Mouse (Mus musculus) heart, embryonic 16.5 days (tissue): ENCODE measurements around the gene Abcb10. TPM values are rescaled to one million over a fixed set of nuclear protein-coding genes. Genes with fewer than 3 reads are reported as not detected.

Experiments
- ATAC-seq: fragments of 200-750 bp; cut with Nextera tagmentation; replicated peaks from 2 replicates; pipeline ENCODE4 v1.8.0; 2017; ENCODE audit warnings: moderate number of reproducible peaks; ENCODE audit not compliant: insufficient read depth, low FRiP score; ENCODE audit errors: extremely low read depth
- H3K27ac ChIP-seq: fragments of 300-500 bp; sonication (generic); 2 replicates; pipeline ENCODE4 v1.5.1; 2014; ENCODE audit warnings: mild to moderate bottlenecking, low read length, control low read depth, moderate library complexity
- H3K27me3 ChIP-seq: fragments of 300-500 bp; sonication (generic); 2 replicates; pipeline ENCODE4 v1.6.1; 2014; ENCODE audit warnings: low read length, mixed read lengths; ENCODE audit not compliant: control insufficient read depth, insufficient read depth
- H3K36me3 ChIP-seq: fragments of 300-500 bp; sonication (generic); 2 replicates; pipeline ENCODE4 v1.6.1; 2014; ENCODE audit not compliant: control insufficient read depth, insufficient read depth
- H3K4me1 ChIP-seq: fragments of 300-500 bp; sonication (generic); 2 replicates; pipeline ENCODE4 v1.6.1; 2014; ENCODE audit warnings: low read length, mixed read lengths; ENCODE audit not compliant: control insufficient read depth, insufficient read depth
- H3K4me2 ChIP-seq: fragments of 300-500 bp; sonication (generic); 2 replicates; pipeline ENCODE4 v1.6.1; 2014; ENCODE audit warnings: low read depth, mild to moderate bottlenecking, control low read depth, low read length
- H3K4me3 ChIP-seq: fragments of 300-500 bp; sonication (generic); 2 replicates; pipeline ENCODE4 v1.5.1; 2014; ENCODE audit warnings: mild to moderate bottlenecking, control low read depth, low read length
- H3K9ac ChIP-seq: fragments of 300-500 bp; sonication (generic); 2 replicates; pipeline ENCODE4 v1.6.1; 2014; ENCODE audit warnings: low read length, control low read depth
- H3K9me3 ChIP-seq: fragments of 300-500 bp; sonication (generic); replicated peaks from 2 replicates; pipeline ENCODE4 v1.6.1; 2016; ENCODE audit warnings: low read length; ENCODE audit not compliant: control insufficient read depth
- WGBS: fragments of 180-500 bp; shearing (Covaris S2); extraction: QIAGEN DNeasy Blood & Tissue Kit; methylation state at CpG from one replicate; pipeline ENCODE4 v1.1.7; 2014; 5-methylcytosine and 5-hydroxymethylcytosine counted together
- polyA plus RNA-seq: library from polyadenylated mRNA; unstranded; fragments of >200 nt; fragmentation: Nextera tagmentation; extraction: Ambion mirVana; gene quantifications from 2 replicates; pipeline ENCODE4 v1.2.1, GENCODE M21; 2015

The Abcb10 gene
- polyA plus RNA-seq, 1 experiment from 2014 or later = 17.1 TPM

DNA sequence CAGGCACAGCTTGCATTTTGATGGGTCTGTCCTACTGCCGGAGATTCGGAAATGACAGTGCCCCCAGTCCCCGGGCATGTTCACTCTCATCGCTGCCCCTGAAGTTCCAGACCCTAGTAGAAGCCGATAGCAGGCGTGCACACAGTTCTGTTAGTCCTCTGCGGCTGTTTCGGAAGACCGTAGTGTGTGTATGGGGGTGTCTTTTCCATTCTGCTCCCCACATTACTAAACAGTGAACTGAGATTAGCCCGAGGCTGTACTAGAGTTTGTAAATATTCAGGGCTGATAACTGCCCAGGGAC lies 33.3 kb downstream of the Abcb10 start:
- Histone ChIP-seq H3K36me3 (peaks cover 16% of the 10 kb centered on the region; the same call in 1 of the 2 replicates), H3K27me3 (no peaks in the 10 kb centered on the region), H3K9ac (peak overlapping the region; percentile 98), H3K4me2 (peak overlapping the region; percentile 79), H3K27ac (peak overlapping the region; percentile 91), H3K4me3 (peak overlapping the region; percentile 100), H3K4me1 (peaks cover 11% of the 10 kb centered on the region), H3K9me3 (no peaks in the 10 kb centered on the region)
- WGBS = 1% methylated on average over 10 of the region's 10 CpGs
- ATAC-seq = 0 out of 2 replicates have a peak, but pooled peaks have one; percentile 21

DNA sequence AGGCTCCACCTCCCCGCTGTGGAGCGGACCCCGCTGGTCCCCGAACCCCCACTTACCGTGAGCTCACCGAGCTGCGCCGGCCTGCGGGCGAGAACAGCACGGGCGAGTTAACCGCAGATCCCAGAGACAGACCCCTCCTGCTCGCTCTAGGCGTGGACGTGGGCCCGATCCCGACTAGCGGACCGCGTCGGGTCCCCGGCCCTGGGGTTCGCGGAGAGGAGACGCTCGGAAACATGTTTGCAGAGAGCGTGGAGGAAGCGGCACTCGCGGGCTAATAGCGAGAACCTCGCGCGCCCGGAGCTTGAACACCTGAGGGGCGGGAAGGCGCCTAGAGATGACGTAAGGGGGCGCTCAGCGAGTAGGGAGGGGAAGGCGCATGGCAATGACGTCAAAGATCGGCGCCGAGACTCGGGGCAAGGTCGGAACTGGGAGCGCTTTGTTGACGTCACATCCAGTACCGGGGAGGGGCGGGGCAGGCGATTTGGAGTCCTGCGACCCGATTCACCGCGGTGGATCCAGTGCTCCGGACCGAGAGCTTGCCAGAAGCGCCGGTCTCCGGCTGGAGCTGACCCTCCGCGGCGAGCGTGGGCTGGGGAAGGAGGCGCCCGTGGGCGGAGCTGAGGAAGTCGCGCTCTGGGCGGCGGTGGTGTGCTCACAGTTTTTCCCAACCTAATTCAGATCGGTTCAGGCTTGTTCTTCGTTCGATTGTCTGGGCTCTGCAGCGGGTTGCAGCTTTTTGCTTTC lies 33.8 kb downstream of the Abcb10 start, which contains the start of gene Nup133:
Gene Nup133, minus strand, starts transcription at position 324 of the 744 bp plus-strand sequence.
- WGBS = under 1% methylated on average over 77 of the region's 77 CpGs
- Histone ChIP-seq H3K9me3 (no peaks in the 10 kb centered on the region), H3K27me3 (no peaks in the 10 kb centered on the region), H3K36me3 (peaks cover 16% of the 10 kb centered on the region; the same call in 1 of the 2 replicates), H3K4me1 (peaks cover 11% of the 10 kb centered on the region), H3K4me2 (peak within 1 kb of the TSS; percentile 85), H3K9ac (peak within 1 kb of the TSS; percentile 98), H3K27ac (peak within 1 kb of the TSS; percentile 91), H3K4me3 (peak within 1 kb of the TSS; percentile 100)
- ATAC-seq = peak; percentile 81

DNA sequence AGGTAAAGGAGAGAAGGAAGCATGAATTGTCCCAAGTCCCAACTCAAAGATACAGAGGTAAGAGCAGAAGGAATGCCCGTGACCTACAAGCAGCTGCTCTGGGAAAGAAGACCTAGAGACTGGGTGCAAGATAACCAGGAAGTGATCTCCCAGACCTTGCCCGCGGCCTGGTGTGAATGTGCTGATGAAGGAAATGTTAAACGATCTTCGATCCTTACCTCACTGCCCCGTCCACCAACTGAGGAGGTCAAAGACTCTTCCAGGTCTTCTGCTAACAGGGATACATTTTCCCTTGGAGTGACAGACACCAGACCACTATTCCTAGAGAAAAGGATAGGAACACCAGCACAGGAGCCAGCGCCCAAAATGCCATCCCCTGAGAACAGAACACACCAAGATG lies 53.9 kb downstream of the Abcb10 start:
- ATAC-seq = no peak
- no peak overlapping the region for H3K4me2 ChIP-seq
- WGBS = 87% methylated on average over 7 of the region's 7 CpGs
- H3K27me3 ChIP-seq = no peaks in the 10 kb centered on the region
- no peak overlapping the region for H3K9ac ChIP-seq
- peaks cover 48% of the 10 kb centered on the region for H3K36me3 ChIP-seq
- no peaks in the 10 kb centered on the region for H3K4me1 ChIP-seq
- H3K9me3 ChIP-seq = no peaks in the 10 kb centered on the region
- no peak overlapping the region for H3K27ac ChIP-seq
- H3K4me3 ChIP-seq = no peak overlapping the region

DNA sequence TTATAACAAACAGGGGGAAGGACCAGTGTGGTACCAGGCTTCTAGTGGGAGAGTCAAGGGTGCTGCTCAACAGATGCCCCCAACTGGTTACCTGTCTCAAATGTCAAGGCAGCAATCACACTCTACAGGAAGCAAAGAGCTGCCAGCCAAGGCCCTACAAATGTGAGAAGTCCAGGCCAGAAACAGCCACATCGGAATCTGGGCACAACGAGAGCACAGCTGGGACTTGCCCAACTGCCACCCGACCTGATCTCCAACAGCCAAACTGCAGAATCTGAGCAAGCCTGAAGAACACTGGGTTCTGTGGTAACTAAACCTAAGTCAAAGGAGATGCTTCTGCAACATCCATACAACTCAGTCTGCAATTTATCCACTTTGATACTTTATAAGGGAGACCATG lies 57.3 kb downstream of the Abcb10 start:
- H3K4me3 ChIP-seq = no peak overlapping the region
- peaks cover 47% of the 10 kb centered on the region for H3K36me3 ChIP-seq
- no peak overlapping the region for H3K9ac ChIP-seq
- 91% methylated on average over 3 of the region's 3 CpGs for WGBS
- H3K4me1 ChIP-seq = no peaks in the 10 kb centered on the region
- no peak overlapping the region for H3K27ac ChIP-seq
- H3K4me2 ChIP-seq = no peak overlapping the region
- no peak for ATAC-seq
- H3K27me3 ChIP-seq = no peaks in the 10 kb centered on the region
- no peaks in the 10 kb centered on the region for H3K9me3 ChIP-seq

DNA sequence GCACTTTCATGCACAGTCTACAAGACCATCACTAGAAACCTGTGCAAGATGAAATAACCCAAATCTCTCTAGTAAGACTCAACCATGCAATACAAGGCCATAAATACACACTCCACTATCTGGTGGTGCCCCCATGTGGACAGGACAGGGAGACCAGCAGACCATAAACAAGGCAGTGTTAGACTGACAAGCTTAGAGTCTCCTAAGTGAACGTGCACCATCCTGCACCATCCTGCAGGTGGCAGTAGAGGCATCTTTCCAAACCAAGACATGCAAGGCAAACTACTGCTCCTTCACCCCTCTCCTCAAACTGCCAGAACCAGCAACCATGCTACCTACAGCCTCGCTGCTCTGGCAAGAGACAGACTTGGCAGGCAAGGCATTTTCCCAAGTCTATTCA lies 58.2 kb downstream of the Abcb10 start:
- 10% methylated on average over 2 of the region's 2 CpGs for WGBS
- Histone ChIP-seq H3K27me3 (no peaks in the 10 kb centered on the region), H3K4me2 (no peak overlapping the region), H3K9me3 (no peaks in the 10 kb centered on the region), H3K36me3 (peaks cover 43% of the 10 kb centered on the region), H3K4me1 (no peaks in the 10 kb centered on the region), H3K4me3 (no peak overlapping the region), H3K27ac (no peak overlapping the region), H3K9ac (no peak overlapping the region)
- 0 out of 2 replicates have a peak, but pooled peaks have one; percentile 14 for ATAC-seq

DNA sequence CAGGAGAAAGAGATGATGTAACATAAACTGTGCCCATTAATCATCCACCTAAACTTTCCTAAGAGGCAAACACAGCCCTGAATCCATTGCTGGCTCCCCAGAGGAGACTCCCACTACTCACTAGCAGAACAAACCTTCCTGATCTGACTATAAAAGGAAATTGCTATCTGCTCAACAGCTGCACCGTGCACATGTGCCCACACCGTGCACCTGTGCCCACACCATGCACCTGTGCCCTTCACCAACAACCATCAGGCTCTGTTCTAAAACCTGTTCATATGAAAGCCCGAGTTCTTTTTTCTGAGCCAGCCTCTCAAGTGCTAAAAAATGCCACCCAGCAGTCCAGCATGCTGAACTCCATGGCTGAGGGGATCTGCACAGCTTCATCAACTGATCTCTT lies 68.3 kb downstream of the Abcb10 start:
- Histone ChIP-seq H3K4me2 (no peak overlapping the region), H3K27ac (no peak overlapping the region), H3K9ac (no peak overlapping the region), H3K4me1 (no peaks in the 10 kb centered on the region), H3K27me3 (no peaks in the 10 kb centered on the region), H3K36me3 (peaks cover 57% of the 10 kb centered on the region), H3K4me3 (no peak overlapping the region), H3K9me3 (no peaks in the 10 kb centered on the region)
- no peak for ATAC-seq
- 97% methylated on average over 3 of the region's 3 CpGs for WGBS

DNA sequence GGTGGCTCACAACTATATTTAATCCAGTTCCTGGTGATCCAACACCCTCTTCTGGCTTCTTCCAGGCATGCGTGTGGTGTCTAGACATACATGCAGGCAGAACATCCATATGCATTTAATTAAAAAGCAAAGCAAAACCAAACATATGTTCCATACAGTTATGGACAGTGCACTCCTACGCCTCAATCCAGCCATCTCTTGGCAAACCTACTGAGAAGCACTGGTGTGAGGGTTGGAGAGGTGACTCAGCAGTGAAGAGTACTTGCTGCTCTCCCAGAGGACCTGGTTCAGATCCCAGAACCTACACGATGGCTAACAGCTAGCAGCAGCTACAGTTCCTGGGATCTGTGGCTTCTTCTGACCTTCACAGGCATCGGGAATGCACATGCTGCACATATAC lies 70.7 kb downstream of the Abcb10 start:
- Histone ChIP-seq H3K9me3 (no peaks in the 10 kb centered on the region), H3K4me3 (no peak overlapping the region), H3K27me3 (no peaks in the 10 kb centered on the region), H3K36me3 (peaks cover 55% of the 10 kb centered on the region), H3K4me2 (no peak overlapping the region), H3K9ac (no peak overlapping the region), H3K4me1 (no peaks in the 10 kb centered on the region), H3K27ac (no peak overlapping the region)
- ATAC-seq = no peak
- WGBS = 89% methylated on average over 4 of the region's 4 CpGs

DNA sequence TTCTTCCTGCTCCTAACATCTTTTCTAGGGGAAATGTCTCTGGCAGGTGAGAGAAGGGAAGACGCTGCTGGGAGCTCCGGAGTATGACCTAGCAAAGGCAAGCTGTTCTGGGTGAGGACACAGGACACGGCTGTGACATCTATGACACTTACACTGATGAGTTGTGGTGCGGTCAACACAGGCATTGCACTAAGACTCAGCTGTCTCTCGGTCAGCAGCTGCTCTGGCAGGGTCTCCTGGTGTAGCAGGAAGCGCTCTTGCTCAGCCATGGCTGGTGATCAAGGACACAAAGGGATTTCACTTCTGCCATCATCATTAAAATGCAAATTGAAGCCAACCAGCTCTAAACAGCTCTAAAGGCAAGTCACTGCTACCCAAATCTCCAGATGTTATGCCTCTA lies 75.3 kb downstream of the Abcb10 start:
- no peaks in the 10 kb centered on the region for H3K4me1 ChIP-seq
- peaks cover 55% of the 10 kb centered on the region for H3K36me3 ChIP-seq
- H3K4me2 ChIP-seq = no peak overlapping the region
- no peaks in the 10 kb centered on the region for H3K27me3 ChIP-seq
- no peak overlapping the region for H3K4me3 ChIP-seq
- H3K9ac ChIP-seq = no peak overlapping the region
- ATAC-seq = no peak
- H3K27ac ChIP-seq = no peak overlapping the region
- H3K9me3 ChIP-seq = no peaks in the 10 kb centered on the region
- 93% methylated on average over 6 of the region's 6 CpGs for WGBS

DNA sequence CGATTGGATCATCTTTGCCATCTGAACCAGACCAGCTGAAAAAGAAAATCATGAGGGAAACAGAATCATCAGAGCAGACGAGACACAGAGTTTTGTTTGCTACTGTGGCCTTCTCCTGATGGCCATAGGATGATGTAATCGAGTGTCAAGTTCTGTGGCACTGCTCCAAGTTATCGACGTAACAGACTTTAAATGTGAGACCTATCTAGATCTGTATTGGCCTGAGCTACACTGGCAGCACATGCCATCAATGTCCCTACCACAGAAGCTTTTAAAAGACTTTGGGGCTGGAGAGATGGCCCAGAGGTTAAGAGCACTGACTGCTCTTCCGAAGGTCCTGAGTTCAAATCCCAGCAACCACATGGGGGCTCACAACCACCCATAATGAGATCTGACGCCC lies 80.3 kb downstream of the Abcb10 start:
- no peaks in the 10 kb centered on the region for H3K27me3 ChIP-seq
- WGBS = 76% methylated on average over 7 of the region's 7 CpGs
- ATAC-seq = no peak
- H3K9ac ChIP-seq = no peak overlapping the region
- H3K9me3 ChIP-seq = no peaks in the 10 kb centered on the region
- peaks cover 41% of the 10 kb centered on the region for H3K36me3 ChIP-seq
- no peak overlapping the region for H3K4me2 ChIP-seq
- H3K4me1 ChIP-seq = no peaks in the 10 kb centered on the region
- H3K4me3 ChIP-seq = no peak overlapping the region
- H3K27ac ChIP-seq = no peak overlapping the region
